Mouse (Mus musculus) frontal cortex, postnatal 14 days (tissue): ENCODE results near the gene Zdhhc4.
A peak's percentile ranks its signal among the peaks of the same experiment; 100 is the strongest.

Experiments used
- DNase-seq, 2 experiments: peaks; one replicate each; pipeline ENCODE4 v3.0.0; 2022; ENCODE audit warnings: low spot score in 2 of 2

Gene Zdhhc4

GRCm38 (mm10) chr5:143279247-143279646, 49.8 kb downstream of the Zdhhc4 start:
- no peak for DNase-seq

- DNase-seq: no peak
These were observed 53.3 kb downstream of the Zdhhc4 start for GRCm38 (mm10) chr5:143275761-143276160.

- no peak for DNase-seq
These were observed 56.3 kb downstream of the Zdhhc4 start for GRCm38 (mm10) chr5:143272540-143273330.

- DNase-seq: no peak
These were observed 56.9 kb downstream of the Zdhhc4 start for GRCm38 (mm10) chr5:143272108-143272507.

- DNase-seq: no peak
These were observed 57.4 kb downstream of the Zdhhc4 start for GRCm38 (mm10) chr5:143271642-143272041.

GRCm38 (mm10) chr5:143270151-143270519, 58.9 kb downstream of the Zdhhc4 start:
- no peak for DNase-seq

- peak; percentile 45 to 53 for DNase-seq
These were observed 59.5 kb downstream of the Zdhhc4 start, which contains the start of gene Zfp316 for GRCm38 (mm10) chr5:143269363-143270150. Gene Zfp316, minus strand, starts transcription at chr5:143270022.

- DNase-seq: no peak
These were observed 60.1 kb downstream of the Zdhhc4 start for GRCm38 (mm10) chr5:143268985-143269362.

- DNase-seq: no peak
These were observed 62.3 kb downstream of the Zdhhc4 start for GRCm38 (mm10) chr5:143266794-143267193.
